Mouse (Mus musculus) hindbrain, embryonic 14.5 days (tissue): ENCODE data around the gene Orm1. TPM values are rescaled to one million over a fixed set of nuclear protein-coding genes. Genes with fewer than 3 reads are reported as not detected.
"Not testable (repeated sequence)": the region's sequence is repeated elsewhere in the genome, so short reads cannot be mapped to it uniquely, and the experiment has no call there.

Source experiments
- ATAC-seq: fragments of 200-750 bp; cut with Nextera tagmentation; 2 replicates; pipeline ENCODE4 v1.8.0; 2017; ENCODE audit warnings: moderate number of reproducible peaks, mild to moderate bottlenecking, moderate TSS enrichment, moderate library complexity; ENCODE audit not compliant: low FRiP score
- DNase-seq: peaks from one replicate; pipeline ENCODE4 v3.0.0-alpha.2; 2015; ENCODE audit warnings: low spot score
- H3K27ac ChIP-seq: fragments of 300-500 bp; sonication (generic); 2 replicates; pipeline ENCODE4 v1.5.1; 2014; ENCODE audit warnings: mild to moderate bottlenecking, moderate library complexity
- H3K27me3 ChIP-seq: fragments of 300-500 bp; sonication (generic); 2 replicates; pipeline ENCODE4 v1.6.1; 2014; ENCODE audit warnings: mild to moderate bottlenecking, low read length, mixed read lengths; ENCODE audit not compliant: control insufficient read depth, insufficient read depth
- H3K36me3 ChIP-seq: fragments of 300-500 bp; sonication (generic); replicated peaks from 2 replicates; pipeline ENCODE4 v1.6.1; 2014; ENCODE audit not compliant: control insufficient read depth, insufficient read depth
- H3K4me1 ChIP-seq: fragments of 300-500 bp; sonication (generic); replicated peaks from 2 replicates; pipeline ENCODE4 v1.6.1; 2014; ENCODE audit warnings: antibody characterized with exemption, low read length, mixed read lengths; ENCODE audit not compliant: control insufficient read depth, insufficient read depth
- H3K4me2 ChIP-seq: fragments of 300-500 bp; sonication (generic); replicated peaks from 2 replicates; pipeline ENCODE4 v1.6.1; 2014; ENCODE audit warnings: mild to moderate bottlenecking, moderate library complexity
- H3K4me3 ChIP-seq: fragments of 300-500 bp; sonication (generic); replicated peaks from 2 replicates; pipeline ENCODE4 v1.5.1; 2014; ENCODE audit warnings: mild to moderate bottlenecking, low read length
- H3K9ac ChIP-seq: fragments of 300-500 bp; sonication (generic); 2 replicates; pipeline ENCODE4 v1.6.1; 2014
- H3K9me3 ChIP-seq: fragments of 300-500 bp; sonication (generic); 2 replicates; pipeline ENCODE4 v1.6.1; 2016; ENCODE audit warnings: low read length; ENCODE audit not compliant: control insufficient read depth
- WGBS: fragments of 180-500 bp; shearing (Covaris S2); extraction: QIAGEN DNeasy Blood & Tissue Kit; methylation state at CpG from one replicate; pipeline ENCODE4 v1.1.7; 2014; 5-methylcytosine and 5-hydroxymethylcytosine counted together
- polyA plus RNA-seq: library from polyadenylated mRNA; unstranded; fragments of >200 nt; fragmentation: Nextera tagmentation; extraction: Ambion mirVana; gene quantifications from 2 replicates; pipeline ENCODE4 v1.2.1, GENCODE M21; 2014

Gene Orm1
- polyA plus RNA-seq, 1 experiment from 2014 or later, result not detected

DNA sequence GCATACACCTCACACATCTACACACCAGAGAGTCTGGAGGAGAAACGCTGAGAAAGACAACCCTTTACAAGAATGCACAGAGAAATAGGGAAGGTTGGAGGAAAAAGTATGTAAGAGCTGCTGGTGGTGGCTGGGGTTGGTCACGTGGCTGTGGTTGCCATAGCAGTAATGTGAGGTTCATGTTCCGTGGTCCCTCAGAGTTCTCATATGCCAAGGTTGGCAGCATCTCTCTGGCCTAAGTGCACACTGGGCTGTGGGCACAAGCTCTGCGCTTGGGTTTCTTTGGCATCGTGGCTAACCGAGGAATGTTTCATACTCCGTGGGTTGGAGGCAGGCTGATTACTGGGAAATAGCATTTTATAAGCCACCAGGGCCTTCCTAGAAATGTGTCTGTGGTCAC is 32.9 kb upstream of the Orm1 start:
- Histone ChIP-seq H3K4me2 (no peak overlapping the region), H3K36me3 (no peaks in the 10 kb centered on the region), H3K27me3 (no peaks in the 10 kb centered on the region), H3K27ac (no peak overlapping the region), H3K4me3 (no peak overlapping the region), H3K9me3 (no peaks in the 10 kb centered on the region), H3K4me1 (no peaks in the 10 kb centered on the region), H3K9ac (no peak overlapping the region)
- WGBS, result 92% methylated on average over 7 of the region's 7 CpGs
- DNase-seq, result no peak
- ATAC-seq, result no peak

DNA sequence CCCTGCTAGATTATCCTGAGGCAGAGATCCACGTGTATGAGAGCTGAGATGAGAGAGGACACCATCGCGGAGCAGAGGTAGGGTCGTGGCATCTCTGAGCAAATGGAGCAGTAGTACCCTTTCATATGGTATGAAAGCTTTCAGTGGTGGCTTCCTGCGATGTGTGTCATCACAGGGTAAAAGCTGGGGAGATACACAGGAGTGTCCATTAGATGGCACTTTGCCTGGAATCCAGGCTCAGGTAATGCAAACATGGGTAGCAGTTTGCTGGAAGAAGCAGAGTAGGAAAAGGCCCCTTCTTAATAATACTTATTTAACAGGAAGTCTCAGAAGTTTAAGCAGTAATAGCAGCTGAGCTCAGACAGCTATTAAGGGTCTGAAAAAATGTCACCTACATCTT is 30.3 kb upstream of the Orm1 start:
- Histone ChIP-seq H3K36me3 (no peaks in the 10 kb centered on the region), H3K9me3 (no peaks in the 10 kb centered on the region), H3K27ac (no peak overlapping the region), H3K4me2 (no peak overlapping the region), H3K4me1 (no peaks in the 10 kb centered on the region), H3K4me3 (no peak overlapping the region), H3K27me3 (no peaks in the 10 kb centered on the region), H3K9ac (no peak overlapping the region)
- 76% methylated on average over 5 of the region's 5 CpGs for WGBS
- ATAC-seq, result no peak
- DNase-seq, result no peak

DNA sequence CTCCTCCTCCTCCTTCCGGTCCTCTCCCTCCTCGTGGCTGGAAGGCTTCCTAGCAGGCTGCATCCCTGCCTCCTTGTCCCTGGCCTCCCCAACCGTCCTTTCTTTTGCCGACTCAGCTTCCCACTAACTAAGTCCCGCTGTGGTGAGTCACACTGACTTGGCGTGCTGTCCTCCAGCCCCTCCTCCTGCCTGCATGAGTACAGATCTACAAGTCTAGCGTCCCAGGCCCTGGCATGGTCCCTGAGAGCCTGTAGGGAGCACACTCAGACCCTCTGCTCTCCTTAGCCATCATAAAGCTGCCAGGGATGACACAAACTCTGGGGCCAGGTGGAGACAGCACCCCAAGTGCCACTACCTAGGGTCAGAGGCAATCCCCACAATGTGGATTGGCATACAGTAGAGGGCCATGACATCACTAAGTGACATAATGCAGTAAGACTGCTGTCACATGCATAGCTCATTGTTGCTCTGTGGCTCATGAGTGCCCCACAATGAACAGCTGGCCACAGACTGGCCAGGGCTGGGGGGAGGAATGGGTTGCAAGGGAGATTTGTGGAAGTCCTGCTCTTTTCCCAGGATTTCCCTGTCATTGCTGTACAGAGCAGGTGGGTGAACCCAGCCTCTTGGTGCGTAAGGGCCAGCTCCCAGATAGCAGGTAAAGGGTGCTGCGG is 28.1 kb upstream of the Orm1 start:
- Histone ChIP-seq H3K9ac (no peak overlapping the region), H3K9me3 (no peaks in the 10 kb centered on the region), H3K4me1 (no peaks in the 10 kb centered on the region), H3K4me3 (no peak overlapping the region), H3K36me3 (no peaks in the 10 kb centered on the region), H3K27ac (no peak overlapping the region), H3K4me2 (no peak overlapping the region), H3K27me3 (no peaks in the 10 kb centered on the region)
- DNase-seq, result no peak
- ATAC-seq, result no peak
- WGBS, result 71% methylated on average over 9 of the region's 9 CpGs

DNA sequence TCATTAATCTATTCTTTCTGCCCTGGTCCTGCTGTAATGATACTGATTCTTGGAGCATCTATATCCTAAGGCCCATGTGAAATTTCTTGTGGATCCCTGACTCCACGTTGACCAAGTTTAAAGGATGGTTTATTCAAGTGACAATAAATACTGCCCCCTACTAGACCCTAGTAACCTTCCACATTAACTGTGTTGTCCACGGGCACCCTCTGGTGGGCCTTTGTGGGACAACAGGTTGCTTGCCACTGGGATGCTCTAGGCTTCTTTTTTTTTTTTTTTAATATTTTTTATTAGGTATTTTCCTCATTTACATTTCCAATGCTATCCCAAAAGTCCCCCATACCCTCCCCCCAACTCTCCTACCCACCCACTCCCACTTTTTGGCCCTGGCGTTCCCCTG is 24.8 kb upstream of the Orm1 start:
- DNase-seq (peak; percentile 80), ATAC-seq (peak; percentile 51; the same call in 1 of the 2 replicates)
- not testable (repeated sequence) for H3K9ac ChIP-seq, H3K27me3 ChIP-seq, H3K4me2 ChIP-seq, H3K9me3 ChIP-seq, H3K36me3 ChIP-seq, H3K27ac ChIP-seq, H3K4me1 ChIP-seq, H3K4me3 ChIP-seq
- WGBS, result 24% methylated on average over 3 of the region's 3 CpGs

DNA sequence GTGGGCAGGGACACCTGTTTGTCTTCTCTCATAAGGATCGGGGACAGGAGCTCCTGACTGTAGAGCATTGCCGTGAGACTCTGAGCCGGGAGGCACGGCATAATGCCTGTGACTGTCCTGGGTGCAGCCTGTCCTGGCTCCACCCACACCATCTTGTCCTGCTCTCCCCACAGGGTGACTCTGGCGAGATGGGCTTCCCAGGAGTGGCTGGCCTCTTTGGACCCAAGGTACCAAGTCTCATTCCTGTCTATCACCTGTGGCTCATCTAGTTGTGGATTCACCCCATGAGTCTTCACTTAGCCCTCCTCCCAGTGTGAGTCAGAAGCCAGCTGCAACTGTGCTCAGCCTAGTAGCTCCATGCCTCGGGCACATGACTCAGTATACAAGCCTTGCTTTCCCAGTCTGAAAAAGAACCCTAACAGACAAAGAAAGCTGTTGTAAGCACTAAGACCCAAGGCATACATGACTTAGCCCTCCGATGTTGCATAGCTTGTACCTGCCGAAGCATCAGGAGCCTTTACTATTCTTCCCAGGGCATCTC is 21.0 kb upstream of the Orm1 start:
- Histone ChIP-seq H3K9ac (no peak overlapping the region), H3K27me3 (no peaks in the 10 kb centered on the region), H3K4me1 (no peaks in the 10 kb centered on the region), H3K36me3 (no peaks in the 10 kb centered on the region), H3K9me3 (no peaks in the 10 kb centered on the region), H3K27ac (no peak overlapping the region), H3K4me2 (no peak overlapping the region), H3K4me3 (no peak overlapping the region)
- DNase-seq (no peak), ATAC-seq (no peak)
- 85% methylated on average over 8 of the region's 8 CpGs for WGBS

DNA sequence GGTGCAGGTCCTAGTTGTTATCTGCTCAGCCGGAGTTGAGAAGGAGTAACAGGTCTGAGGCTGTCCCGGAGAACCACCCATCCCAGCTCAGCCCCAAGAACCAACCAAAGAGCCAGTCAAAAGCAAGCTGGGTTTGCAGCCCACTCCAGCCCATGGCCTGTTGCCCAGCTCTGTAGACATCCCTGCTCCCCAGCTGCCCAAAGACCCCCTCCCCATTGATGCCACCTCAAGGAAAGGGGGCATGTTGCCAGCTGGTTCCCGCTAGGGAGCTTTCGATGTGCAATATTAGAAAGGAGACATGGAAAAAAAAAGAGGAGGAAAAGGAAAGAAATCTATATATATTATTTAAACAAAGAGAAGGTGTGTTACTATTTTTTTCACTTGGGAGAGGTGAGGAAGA is 11.0 kb upstream of the Orm1 start:
- no peak overlapping the region for H3K9ac ChIP-seq
- DNase-seq (no peak), ATAC-seq (no peak)
- WGBS, result 95% methylated on average over 4 of the region's 4 CpGs
- H3K4me2 ChIP-seq, result no peak overlapping the region
- no peaks in the 10 kb centered on the region for H3K27me3 ChIP-seq
- H3K9me3 ChIP-seq, result no peaks in the 10 kb centered on the region
- H3K27ac ChIP-seq, result no peak overlapping the region
- no peaks in the 10 kb centered on the region for H3K36me3 ChIP-seq
- no peaks in the 10 kb centered on the region for H3K4me1 ChIP-seq
- no peak overlapping the region for H3K4me3 ChIP-seq

DNA sequence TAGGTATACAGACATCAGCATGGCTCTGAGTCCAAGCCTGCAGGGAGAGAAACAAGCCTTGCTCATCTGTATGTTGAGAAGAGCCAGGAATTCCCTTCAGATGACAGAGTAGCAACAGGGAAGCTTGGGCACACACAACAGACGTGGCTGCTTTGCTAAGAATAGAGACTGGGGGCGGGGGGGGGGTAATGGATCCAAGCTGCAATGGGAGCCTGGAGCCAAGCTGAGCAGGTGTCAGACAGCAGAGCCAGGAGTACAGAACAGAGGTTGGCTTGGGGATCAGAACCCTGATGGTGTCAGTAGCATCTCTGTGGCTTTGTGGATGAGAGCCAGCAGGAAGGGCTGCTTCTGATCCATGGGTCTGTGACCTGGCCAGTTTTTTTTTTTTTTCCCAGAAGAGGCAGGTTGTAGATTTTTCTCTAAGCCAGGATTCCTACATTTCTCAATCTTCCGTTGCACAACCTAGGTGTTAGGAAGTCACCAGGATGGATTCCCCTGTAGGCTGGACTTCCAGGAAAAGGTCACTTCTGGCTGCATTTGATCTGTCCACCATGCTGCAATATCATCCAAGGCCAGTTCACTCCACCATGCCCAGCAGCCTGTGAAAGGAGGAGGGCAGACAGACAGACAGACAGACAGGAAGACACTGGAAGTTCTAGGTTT is 5.8 kb upstream of the Orm1 start:
- Histone ChIP-seq H3K27ac (no peak overlapping the region), H3K4me1 (no peaks in the 10 kb centered on the region), H3K36me3 (no peaks in the 10 kb centered on the region), H3K27me3 (no peaks in the 10 kb centered on the region), H3K4me2 (no peak overlapping the region), H3K9ac (no peak overlapping the region), H3K9me3 (no peaks in the 10 kb centered on the region), H3K4me3 (no peak overlapping the region)
- 68% methylated on average over 3 of the region's 3 CpGs for WGBS
- no peak for ATAC-seq
- no peak for DNase-seq

DNA sequence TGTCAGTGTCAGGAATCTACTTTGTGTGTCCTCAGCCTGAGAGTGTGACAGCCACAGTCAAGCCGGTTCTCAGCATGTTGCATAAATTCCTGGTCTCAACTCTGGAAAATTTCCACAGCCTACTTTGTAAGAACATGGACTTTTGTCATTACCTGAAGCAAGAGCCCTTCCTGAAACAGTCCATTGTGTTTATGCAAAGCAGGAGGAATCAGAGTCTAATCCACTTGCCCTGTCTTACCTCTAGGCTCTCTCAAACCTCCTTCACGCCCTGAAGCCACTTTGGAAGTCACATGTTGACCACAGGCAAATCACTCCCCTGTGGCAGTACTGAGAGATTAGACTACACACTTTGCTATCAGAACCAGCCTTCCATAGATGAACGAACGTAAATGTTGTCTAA is 1.9 kb upstream of the Orm1 start:
- DNase-seq (no peak), ATAC-seq (0 out of 2 replicates have a peak, but pooled peaks have one; percentile 37)
- Histone ChIP-seq H3K9me3 (no peaks in the 10 kb centered on the region), H3K27me3 (no peaks in the 10 kb centered on the region), H3K9ac (no peak overlapping the region), H3K27ac (no peak overlapping the region), H3K4me3 (no peak overlapping the region), H3K4me1 (no peaks in the 10 kb centered on the region), H3K4me2 (no peak overlapping the region), H3K36me3 (no peaks in the 10 kb centered on the region)
- WGBS, result 83% methylated on average over 4 of the region's 4 CpGs

DNA sequence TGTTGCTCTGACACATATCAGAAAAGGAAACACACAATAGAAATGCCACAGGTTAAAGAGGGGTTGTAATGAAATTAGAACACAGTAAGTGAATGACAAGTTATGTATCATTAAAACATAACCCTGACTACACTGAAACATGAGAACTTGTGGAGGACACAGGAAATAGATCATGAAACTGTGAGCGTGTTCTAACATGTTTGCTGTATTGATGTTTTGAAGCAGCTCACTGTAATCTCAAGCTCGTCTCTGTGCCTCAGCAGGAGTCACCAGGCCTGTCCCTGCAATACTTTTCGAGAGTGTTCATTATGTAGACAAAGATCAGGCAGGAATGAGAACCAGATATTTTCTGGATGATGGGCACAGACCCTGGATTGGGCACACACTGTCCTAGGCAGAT is 752 bp upstream of the Orm1 start:
- Histone ChIP-seq H3K27me3 (no peaks in the 10 kb centered on the region), H3K36me3 (no peaks in the 10 kb centered on the region), H3K27ac (no peak overlapping the region), H3K9me3 (no peaks in the 10 kb centered on the region), H3K4me3 (no peak overlapping the region), H3K4me1 (no peaks in the 10 kb centered on the region), H3K4me2 (no peak overlapping the region), H3K9ac (no peak overlapping the region)
- no peak for ATAC-seq
- 75% methylated on average over 3 of the region's 3 CpGs for WGBS
- no peak for DNase-seq
